Mouse (Mus musculus): Measurements from ENCODE around the gene Plb1. TPM values are rescaled to one million over a fixed set of nuclear protein-coding genes. Genes with fewer than 3 reads are reported as not detected.

The Plb1 gene
- polyA plus RNA-seq, 1 experiment from 2014 or later = 11.4 TPM

DNA sequence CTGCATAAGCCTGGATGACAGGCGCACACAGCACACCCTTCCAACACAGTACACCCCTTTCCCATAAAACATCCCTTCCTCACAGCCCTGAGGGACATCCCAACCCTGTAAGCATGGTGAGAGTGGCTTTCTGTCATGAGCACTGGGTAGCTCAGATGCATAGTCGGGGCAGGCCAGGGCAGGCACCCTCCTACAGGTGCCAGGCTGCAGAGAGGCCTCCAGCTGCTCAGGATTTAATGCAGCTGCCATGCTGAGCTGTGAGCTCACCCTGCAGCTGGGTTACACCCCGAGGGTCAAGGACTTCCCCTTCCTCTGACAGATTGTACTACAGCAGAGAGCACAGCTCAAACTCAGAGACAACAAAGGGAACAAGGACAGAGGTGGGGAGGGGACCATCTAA is 146.0 kb downstream of the Plb1 start:
- no peak for DNase-seq
- WGBS = 34% methylated on average over 3 of the region's 3 CpGs
- no peaks in the 10 kb centered on the region for H3K4me1 ChIP-seq (ENCODE audit: insufficient read depth)

GRCm38 (mm10) chr5:32388656-32389055 is 156.1 kb downstream of the Plb1 start:
- Histone ChIP-seq H3K9ac (no peak overlapping the region), H3K27me3 (ENCODE audit: insufficient read depth, low read length) (no peaks in the 10 kb centered on the region), H3K27ac (ENCODE audit: low read depth) (no peak overlapping the region), H3K4me2 (no peak overlapping the region), H3K36me3 (ENCODE audit: insufficient read depth) (no peaks in the 10 kb centered on the region), H3K4me3 (ENCODE audit: low read depth, low read length) (no peak overlapping the region), H3K9me3 (ENCODE audit: low read depth, low read length) (no peaks in the 10 kb centered on the region), H3K4me1 (ENCODE audit: insufficient read depth) (no peaks in the 10 kb centered on the region)
- ATAC-seq (ENCODE audit: insufficient read depth) = no peak
- DNase-seq = no peak
- no peak for TF ChIP-seq CTCF (IDR thresholded peaks at IDR 0.05; ENCODE audit: low read depth)

More for the DNA sequence above, 146.0 kb downstream of the Plb1 start:
- H3K4me3 ChIP-seq (ENCODE audit: low read depth, low read length) = no peak overlapping the region
- no peak for TF ChIP-seq CTCF (IDR thresholded peaks at IDR 0.05; ENCODE audit: low read depth)
- no peaks in the 10 kb centered on the region for H3K9me3 ChIP-seq (ENCODE audit: low read depth, low read length)
- no peak overlapping the region for H3K27ac ChIP-seq (ENCODE audit: low read depth)
- ATAC-seq (ENCODE audit: insufficient read depth) = no peak
- H3K27me3 ChIP-seq (ENCODE audit: insufficient read depth, low read length) = no peaks in the 10 kb centered on the region
- no peak overlapping the region for H3K4me2 ChIP-seq
- H3K9ac ChIP-seq = no peak overlapping the region
- H3K36me3 ChIP-seq (ENCODE audit: insufficient read depth) = no peaks in the 10 kb centered on the region

DNA sequence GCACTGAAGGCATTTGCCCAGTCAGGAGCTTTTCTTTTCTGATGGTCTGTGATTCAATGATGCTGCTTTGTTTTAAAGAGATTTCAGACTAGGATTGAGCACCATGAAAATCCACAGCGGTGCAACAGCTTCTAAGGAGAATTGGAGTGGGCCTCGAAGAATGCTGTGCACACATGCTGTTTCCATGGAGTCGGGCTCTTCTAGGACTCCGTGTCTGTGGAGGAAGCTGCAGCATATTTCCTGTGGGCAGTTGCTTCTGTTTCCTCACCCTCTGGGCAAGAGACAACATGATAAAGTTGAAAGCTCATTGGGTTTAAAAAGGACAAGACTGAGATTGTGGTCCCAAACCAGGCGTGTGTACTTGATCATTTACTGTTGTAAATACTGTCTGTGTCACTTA is 157.8 kb downstream of the Plb1 start:
- TF ChIP-seq CTCF (IDR thresholded peaks at IDR 0.05; ENCODE audit: low read depth) = no peak
- no peaks in the 10 kb centered on the region for H3K4me1 ChIP-seq (ENCODE audit: insufficient read depth)
- no peak overlapping the region for H3K4me2 ChIP-seq
- WGBS = 59% methylated on average over 5 of the region's 5 CpGs
- no peak overlapping the region for H3K4me3 ChIP-seq (ENCODE audit: low read depth, low read length)
- ATAC-seq (ENCODE audit: insufficient read depth) (no peak), DNase-seq (no peak)
- no peaks in the 10 kb centered on the region for H3K36me3 ChIP-seq (ENCODE audit: insufficient read depth)
- no peak overlapping the region for H3K9ac ChIP-seq
- no peak overlapping the region for H3K27ac ChIP-seq (ENCODE audit: low read depth)
- no peaks in the 10 kb centered on the region for H3K9me3 ChIP-seq (ENCODE audit: low read depth, low read length)
- H3K27me3 ChIP-seq (ENCODE audit: insufficient read depth, low read length) = no peaks in the 10 kb centered on the region

DNA sequence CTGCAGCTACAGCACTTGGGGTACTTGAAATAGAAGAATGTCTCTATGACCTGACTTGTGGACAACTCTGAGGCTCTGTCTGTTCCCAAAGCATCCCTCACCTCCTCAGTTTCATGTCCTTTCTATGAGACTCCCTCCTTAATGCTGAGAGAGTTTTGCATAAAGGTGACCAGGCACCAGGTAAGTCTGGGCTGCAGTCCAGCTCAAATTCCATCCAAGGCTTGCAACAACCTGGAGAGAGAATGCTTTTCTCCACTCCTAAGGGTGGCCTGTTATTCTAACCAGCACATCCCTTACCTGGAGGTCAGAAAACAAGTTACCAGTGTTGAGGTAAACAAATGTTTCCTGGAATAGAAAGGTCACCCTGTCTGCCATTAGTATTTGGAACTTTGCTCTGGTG is 159.8 kb downstream of the Plb1 start:
- ATAC-seq (ENCODE audit: insufficient read depth) = no peak
- no peaks in the 10 kb centered on the region for H3K9me3 ChIP-seq (ENCODE audit: low read depth, low read length)
- H3K4me1 ChIP-seq (ENCODE audit: insufficient read depth) = no peaks in the 10 kb centered on the region
- H3K9ac ChIP-seq = no peak overlapping the region
- H3K27me3 ChIP-seq (ENCODE audit: insufficient read depth, low read length) = no peaks in the 10 kb centered on the region
- no peak overlapping the region for H3K4me2 ChIP-seq
- H3K27ac ChIP-seq (ENCODE audit: low read depth) = no peak overlapping the region
- no peak for TF ChIP-seq CTCF (IDR thresholded peaks at IDR 0.05; ENCODE audit: low read depth)
- no peak for DNase-seq
- no peaks in the 10 kb centered on the region for H3K36me3 ChIP-seq (ENCODE audit: insufficient read depth)
- no peak overlapping the region for H3K4me3 ChIP-seq (ENCODE audit: low read depth, low read length)

DNA sequence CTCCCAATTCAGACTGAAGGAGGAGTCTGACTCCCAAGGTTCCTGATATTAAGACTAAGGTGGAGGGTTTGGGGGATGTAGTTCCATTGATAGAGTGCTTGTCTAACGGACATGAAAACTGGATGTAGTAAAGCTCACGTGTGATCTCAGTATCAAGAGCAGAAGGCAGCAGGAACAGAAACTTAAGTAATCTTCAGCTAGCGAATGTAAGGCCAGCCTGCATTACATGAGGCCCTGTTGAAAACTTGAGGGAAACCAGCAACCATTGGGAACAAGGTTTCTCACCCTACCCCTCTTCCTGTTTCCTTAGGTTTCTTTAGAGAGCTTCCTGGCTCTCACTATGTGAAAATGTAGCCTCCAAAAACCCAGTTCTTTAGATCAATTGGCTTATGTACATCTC is 162.1 kb downstream of the Plb1 start:
- Histone ChIP-seq H3K9ac (no peak overlapping the region), H3K9me3 (ENCODE audit: low read depth, low read length) (no peaks in the 10 kb centered on the region), H3K27ac (ENCODE audit: low read depth) (no peak overlapping the region), H3K4me2 (no peak overlapping the region), H3K4me3 (ENCODE audit: low read depth, low read length) (no peak overlapping the region), H3K36me3 (ENCODE audit: insufficient read depth) (no peaks in the 10 kb centered on the region), H3K4me1 (ENCODE audit: insufficient read depth) (no peaks in the 10 kb centered on the region), H3K27me3 (ENCODE audit: insufficient read depth, low read length) (no peaks in the 10 kb centered on the region)
- WGBS = 65% methylated on average over 3 of the region's 3 CpGs
- TF ChIP-seq CTCF (IDR thresholded peaks at IDR 0.05; ENCODE audit: low read depth) = no peak
- DNase-seq (no peak), ATAC-seq (ENCODE audit: insufficient read depth) (no peak)

DNA sequence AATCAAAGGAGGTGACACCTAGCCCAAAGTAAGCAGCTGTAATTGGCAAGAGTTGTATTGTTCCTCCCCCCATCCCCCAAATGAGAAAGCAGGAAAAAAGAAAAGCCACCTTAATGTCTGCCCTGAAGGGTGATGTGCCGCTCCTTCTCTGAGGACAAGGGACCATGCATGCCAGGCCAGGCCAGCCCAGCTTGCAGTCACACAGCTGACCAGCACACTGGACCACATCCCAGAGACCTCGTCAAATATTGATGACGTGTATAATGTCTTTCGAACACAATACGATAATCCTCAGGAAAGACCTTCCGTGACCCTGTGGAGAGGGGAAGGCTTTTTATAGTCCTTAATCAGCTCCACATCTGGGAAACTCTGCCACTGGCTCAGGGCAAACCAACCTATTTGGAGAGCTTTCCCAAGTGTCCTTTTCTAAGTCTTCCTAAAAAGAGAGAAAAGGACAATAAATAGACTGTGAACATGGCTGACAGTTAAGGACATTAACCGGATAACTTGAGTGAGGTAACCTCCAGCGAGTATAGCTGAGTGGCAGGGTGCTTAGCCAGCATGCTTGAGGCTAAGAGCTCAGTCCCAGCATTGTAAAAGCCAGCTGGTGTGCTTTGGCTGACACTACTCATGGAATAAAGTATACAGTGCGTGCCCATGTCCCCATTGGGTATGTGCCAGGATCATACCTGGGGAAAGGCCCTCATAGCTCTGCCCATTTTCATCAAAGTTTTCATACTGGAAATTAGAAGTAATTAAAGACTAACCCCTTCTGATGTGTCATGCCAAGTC is 162.8 kb downstream of the Plb1 start:
- Histone ChIP-seq H3K9ac (no peak overlapping the region), H3K4me3 (ENCODE audit: low read depth, low read length) (no peak overlapping the region), H3K4me1 (ENCODE audit: insufficient read depth) (no peaks in the 10 kb centered on the region; the same call in 1 of the 2 replicates), H3K27ac (ENCODE audit: low read depth) (no peak overlapping the region), H3K36me3 (ENCODE audit: insufficient read depth) (no peaks in the 10 kb centered on the region), H3K4me2 (no peak overlapping the region), H3K27me3 (ENCODE audit: insufficient read depth, low read length) (no peaks in the 10 kb centered on the region), H3K9me3 (ENCODE audit: low read depth, low read length) (no peaks in the 10 kb centered on the region)
- DNase-seq (no peak), ATAC-seq (ENCODE audit: insufficient read depth) (no peak)
- TF ChIP-seq CTCF (IDR thresholded peaks at IDR 0.05; ENCODE audit: low read depth) = no peak
- WGBS = 57% methylated on average over 9 of the region's 9 CpGs

GRCm38 (mm10) chr5:32397719-32398118 is 165.2 kb downstream of the Plb1 start:
- Histone ChIP-seq H3K9me3 (ENCODE audit: low read depth, low read length) (no peaks in the 10 kb centered on the region), H3K4me1 (ENCODE audit: insufficient read depth) (peaks cover 3% of the 10 kb centered on the region; the same call in 1 of the 2 replicates), H3K9ac (no peak overlapping the region), H3K27ac (ENCODE audit: low read depth) (peak overlapping the region; percentile 66; the same call in 1 of the 2 replicates), H3K27me3 (ENCODE audit: insufficient read depth, low read length) (no peaks in the 10 kb centered on the region), H3K4me2 (no peak overlapping the region), H3K36me3 (ENCODE audit: insufficient read depth) (no peaks in the 10 kb centered on the region), H3K4me3 (ENCODE audit: low read depth, low read length) (no peak overlapping the region)
- ATAC-seq (ENCODE audit: insufficient read depth) = peak; percentile 62
- peak; percentile 54 for DNase-seq
- no peak for TF ChIP-seq CTCF (IDR thresholded peaks at IDR 0.05; ENCODE audit: low read depth)
- WGBS = 64% methylated on average over 3 of the region's 3 CpGs
